Mouse (Mus musculus): Measurements from ENCODE around the gene Tbc1d15. TPM values are rescaled to one million over a fixed set of nuclear protein-coding genes. Genes with fewer than 3 reads are reported as not detected.

Tbc1d15 gene
- polyA plus RNA-seq, 1 experiment from 2014 or later, result 65.6 TPM

GRCm38 (mm10) chr10:115236733-115237132, 14.5 kb downstream of the Tbc1d15 start:
- Histone ChIP-seq H3K9ac (ENCODE audit: low read length) (no peak overlapping the region), H3K27me3 (ENCODE audit: control insufficient read depth, insufficient read depth, low read length) (no peaks in the 10 kb centered on the region), H3K4me3 (ENCODE audit: low read depth, low read length) (no peak overlapping the region), H3K27ac (replicated peaks; ENCODE audit: low read depth, low read length) (no peak overlapping the region), H3K4me2 (ENCODE audit: low read depth, severe bottlenecking) (no peak overlapping the region), H3K4me1 (ENCODE audit: control insufficient read depth, insufficient read depth, low read length) (no peaks in the 10 kb centered on the region), H3K36me3 (ENCODE audit: control insufficient read depth, insufficient read depth, low read length) (peaks cover 3% of the 10 kb centered on the region; the same call in 1 of the 2 replicates), H3K9me3 (ENCODE audit: control insufficient read depth, low read length) (no peaks in the 10 kb centered on the region)
- no peak for ATAC-seq (ENCODE audit: insufficient number of reproducible peaks, low FRiP score, low TSS enrichment, low read depth)
- DNase-seq (ENCODE audit: low spot score), result no peak
- 84% methylated on average over 4 of the region's 4 CpGs for WGBS

GRCm38 (mm10) chr10:115235501-115235900, 15.8 kb downstream of the Tbc1d15 start:
- peaks cover 3% of the 10 kb centered on the region; the same call in 1 of the 2 replicates for H3K36me3 ChIP-seq (ENCODE audit: control insufficient read depth, insufficient read depth, low read length)
- no peak overlapping the region for H3K9ac ChIP-seq (ENCODE audit: low read length)
- no peak overlapping the region for H3K4me3 ChIP-seq (ENCODE audit: low read depth, low read length)
- H3K4me1 ChIP-seq (ENCODE audit: control insufficient read depth, insufficient read depth, low read length), result no peaks in the 10 kb centered on the region
- WGBS, result 87% methylated on average over 9 of the region's 9 CpGs
- no peaks in the 10 kb centered on the region for H3K9me3 ChIP-seq (ENCODE audit: control insufficient read depth, low read length)
- no peaks in the 10 kb centered on the region for H3K27me3 ChIP-seq (ENCODE audit: control insufficient read depth, insufficient read depth, low read length)
- DNase-seq (ENCODE audit: low spot score) (no peak), ATAC-seq (ENCODE audit: insufficient number of reproducible peaks, low FRiP score, low TSS enrichment, low read depth) (no peak)
- H3K4me2 ChIP-seq (ENCODE audit: low read depth, severe bottlenecking), result no peak overlapping the region
- no peak overlapping the region for H3K27ac ChIP-seq (replicated peaks; ENCODE audit: low read depth, low read length)

- Histone ChIP-seq H3K4me2 (ENCODE audit: low read depth, severe bottlenecking) (no peak overlapping the region), H3K27ac (replicated peaks; ENCODE audit: low read depth, low read length) (no peak overlapping the region), H3K9me3 (ENCODE audit: control insufficient read depth, low read length) (no peaks in the 10 kb centered on the region), H3K9ac (ENCODE audit: low read length) (no peak overlapping the region), H3K27me3 (ENCODE audit: control insufficient read depth, insufficient read depth, low read length) (no peaks in the 10 kb centered on the region), H3K4me1 (ENCODE audit: control insufficient read depth, insufficient read depth, low read length) (no peaks in the 10 kb centered on the region), H3K4me3 (ENCODE audit: low read depth, low read length) (no peak overlapping the region), H3K36me3 (ENCODE audit: control insufficient read depth, insufficient read depth, low read length) (peaks cover 3% of the 10 kb centered on the region; the same call in 1 of the 2 replicates)
- DNase-seq (ENCODE audit: low spot score) (no peak), ATAC-seq (ENCODE audit: insufficient number of reproducible peaks, low FRiP score, low TSS enrichment, low read depth) (no peak)
- 84% methylated on average over 3 of the region's 3 CpGs for WGBS
Observed at GRCm38 (mm10) chr10:115233798-115234197, 17.5 kb downstream of the Tbc1d15 start.

- H3K27ac ChIP-seq (replicated peaks; ENCODE audit: low read depth, low read length), result no peak overlapping the region
- no peak for ATAC-seq (ENCODE audit: insufficient number of reproducible peaks, low FRiP score, low TSS enrichment, low read depth)
- H3K9ac ChIP-seq (ENCODE audit: low read length), result no peak overlapping the region
- no peak for DNase-seq (ENCODE audit: low spot score)
- no peaks in the 10 kb centered on the region for H3K9me3 ChIP-seq (ENCODE audit: control insufficient read depth, low read length)
- H3K36me3 ChIP-seq (ENCODE audit: control insufficient read depth, insufficient read depth, low read length), result no peaks in the 10 kb centered on the region; the same call in 1 of the 2 replicates
- WGBS, result 94% methylated on average over 3 of the region's 3 CpGs
- no peak overlapping the region for H3K4me3 ChIP-seq (ENCODE audit: low read depth, low read length)
- no peaks in the 10 kb centered on the region for H3K4me1 ChIP-seq (ENCODE audit: control insufficient read depth, insufficient read depth, low read length)
- no peaks in the 10 kb centered on the region for H3K27me3 ChIP-seq (ENCODE audit: control insufficient read depth, insufficient read depth, low read length)
- no peak overlapping the region for H3K4me2 ChIP-seq (ENCODE audit: low read depth, severe bottlenecking)
Observed at GRCm38 (mm10) chr10:115232513-115232912, 18.8 kb downstream of the Tbc1d15 start.

GRCm38 (mm10) chr10:115229023-115229422, 22.2 kb downstream of the Tbc1d15 start:
- DNase-seq (ENCODE audit: low spot score) (no peak), ATAC-seq (ENCODE audit: insufficient number of reproducible peaks, low FRiP score, low TSS enrichment, low read depth) (no peak)
- H3K4me3 ChIP-seq (ENCODE audit: low read depth, low read length), result no peak overlapping the region
- no peaks in the 10 kb centered on the region for H3K9me3 ChIP-seq (ENCODE audit: control insufficient read depth, low read length)
- no peak overlapping the region for H3K27ac ChIP-seq (replicated peaks; ENCODE audit: low read depth, low read length)
- 90% methylated on average over 9 of the region's 9 CpGs for WGBS
- H3K36me3 ChIP-seq (ENCODE audit: control insufficient read depth, insufficient read depth, low read length), result no peaks in the 10 kb centered on the region; the same call in 1 of the 2 replicates
- no peak overlapping the region for H3K9ac ChIP-seq (ENCODE audit: low read length)
- H3K4me1 ChIP-seq (ENCODE audit: control insufficient read depth, insufficient read depth, low read length), result no peaks in the 10 kb centered on the region
- no peaks in the 10 kb centered on the region for H3K27me3 ChIP-seq (ENCODE audit: control insufficient read depth, insufficient read depth, low read length)
- H3K4me2 ChIP-seq (ENCODE audit: low read depth, severe bottlenecking), result no peak overlapping the region

GRCm38 (mm10) chr10:115226586-115226985, 24.7 kb downstream of the Tbc1d15 start:
- H3K27me3 ChIP-seq (ENCODE audit: control insufficient read depth, insufficient read depth, low read length), result no peaks in the 10 kb centered on the region
- no peak overlapping the region for H3K4me3 ChIP-seq (ENCODE audit: low read depth, low read length)
- no peak overlapping the region for H3K27ac ChIP-seq (replicated peaks; ENCODE audit: low read depth, low read length)
- no peak for DNase-seq (ENCODE audit: low spot score)
- no peaks in the 10 kb centered on the region for H3K4me1 ChIP-seq (ENCODE audit: control insufficient read depth, insufficient read depth, low read length)
- ATAC-seq (ENCODE audit: insufficient number of reproducible peaks, low FRiP score, low TSS enrichment, low read depth), result no peak
- H3K9me3 ChIP-seq (ENCODE audit: control insufficient read depth, low read length), result no peaks in the 10 kb centered on the region
- H3K9ac ChIP-seq (ENCODE audit: low read length), result no peak overlapping the region
- 91% methylated on average over 7 of the region's 7 CpGs for WGBS
- no peaks in the 10 kb centered on the region for H3K36me3 ChIP-seq (ENCODE audit: control insufficient read depth, insufficient read depth, low read length)
- no peak overlapping the region for H3K4me2 ChIP-seq (ENCODE audit: low read depth, severe bottlenecking)

- no peaks in the 10 kb centered on the region for H3K4me1 ChIP-seq (ENCODE audit: control insufficient read depth, insufficient read depth, low read length)
Observed at GRCm38 (mm10) chr10:115223845-115224244, 27.4 kb downstream of the Tbc1d15 start.

GRCm38 (mm10) chr10:115212916-115213580, 38.2 kb downstream of the Tbc1d15 start:
- no peaks in the 10 kb centered on the region for H3K9me3 ChIP-seq (ENCODE audit: control insufficient read depth, low read length)
- peaks cover 10% of the 10 kb centered on the region for H3K36me3 ChIP-seq (ENCODE audit: control insufficient read depth, insufficient read depth, low read length)
- no peak for DNase-seq (ENCODE audit: low spot score)
- 95% methylated on average over 11 of the region's 11 CpGs for WGBS
- H3K4me2 ChIP-seq (ENCODE audit: low read depth, severe bottlenecking), result no peak overlapping the region
- no peak for ATAC-seq (ENCODE audit: insufficient number of reproducible peaks, low FRiP score, low TSS enrichment, low read depth)
- H3K27ac ChIP-seq (replicated peaks; ENCODE audit: low read depth, low read length), result no peak overlapping the region
- no peak overlapping the region for H3K9ac ChIP-seq (ENCODE audit: low read length)
- H3K27me3 ChIP-seq (ENCODE audit: control insufficient read depth, insufficient read depth, low read length), result no peaks in the 10 kb centered on the region
- no peaks in the 10 kb centered on the region for H3K4me1 ChIP-seq (ENCODE audit: control insufficient read depth, insufficient read depth, low read length)
- no peak overlapping the region for H3K4me3 ChIP-seq (ENCODE audit: low read depth, low read length)

More at GRCm38 (mm10) chr10:115223845-115224244, 27.4 kb downstream of the Tbc1d15 start:
- H3K4me2 ChIP-seq (ENCODE audit: low read depth, severe bottlenecking), result no peak overlapping the region
- no peaks in the 10 kb centered on the region for H3K9me3 ChIP-seq (ENCODE audit: control insufficient read depth, low read length)
- H3K4me3 ChIP-seq (ENCODE audit: low read depth, low read length), result no peak overlapping the region
- no peak overlapping the region for H3K9ac ChIP-seq (ENCODE audit: low read length)
- ATAC-seq (ENCODE audit: insufficient number of reproducible peaks, low FRiP score, low TSS enrichment, low read depth), result no peak
- no peaks in the 10 kb centered on the region for H3K27me3 ChIP-seq (ENCODE audit: control insufficient read depth, insufficient read depth, low read length)
- DNase-seq (ENCODE audit: low spot score), result no peak
- H3K36me3 ChIP-seq (ENCODE audit: control insufficient read depth, insufficient read depth, low read length), result peaks cover 1% of the 10 kb centered on the region; the same call in 1 of the 2 replicates
- WGBS, result 87% methylated on average over 3 of the region's 3 CpGs
- no peak overlapping the region for H3K27ac ChIP-seq (replicated peaks; ENCODE audit: low read depth, low read length)

- H3K9ac ChIP-seq (ENCODE audit: low read length), result no peak overlapping the region
- H3K36me3 ChIP-seq (ENCODE audit: control insufficient read depth, insufficient read depth, low read length), result peaks cover 7% of the 10 kb centered on the region
- DNase-seq (ENCODE audit: low spot score) (no peak), ATAC-seq (ENCODE audit: insufficient number of reproducible peaks, low FRiP score, low TSS enrichment, low read depth) (no peak)
- WGBS, result 92% methylated on average over 3 of the region's 3 CpGs
- H3K4me2 ChIP-seq (ENCODE audit: low read depth, severe bottlenecking), result no peak overlapping the region
- H3K4me1 ChIP-seq (ENCODE audit: control insufficient read depth, insufficient read depth, low read length), result no peaks in the 10 kb centered on the region
- H3K27me3 ChIP-seq (ENCODE audit: control insufficient read depth, insufficient read depth, low read length), result no peaks in the 10 kb centered on the region
- H3K9me3 ChIP-seq (ENCODE audit: control insufficient read depth, low read length), result no peaks in the 10 kb centered on the region
- no peak overlapping the region for H3K4me3 ChIP-seq (ENCODE audit: low read depth, low read length)
- H3K27ac ChIP-seq (replicated peaks; ENCODE audit: low read depth, low read length), result no peak overlapping the region
Observed at GRCm38 (mm10) chr10:115205825-115206224, 45.4 kb downstream of the Tbc1d15 start.

All from limb, embryonic 11.5 days (tissue).